Mouse (Mus musculus) olfactory bulb, adult 2 months (tissue): ENCODE data around the gene Gpr162.

Experiments
- CTCF ChIP-seq: fragments of 200-500 bp; IDR thresholded peaks from 2 replicates; pipeline ENCODE4 v1.5.1; 2012; ENCODE audit warnings: low read depth, mild to moderate bottlenecking, low read length, moderate library complexity; ENCODE audit not compliant: insufficient read depth
- POLR2A ChIP-seq: fragments of 200-500 bp; IDR thresholded peaks from 2 replicates; pipeline ENCODE4 v1.6.1; 2012; ENCODE audit warnings: mild to moderate bottlenecking, low read depth, low read length, moderate library complexity; ENCODE audit not compliant: insufficient read depth

DNA sequence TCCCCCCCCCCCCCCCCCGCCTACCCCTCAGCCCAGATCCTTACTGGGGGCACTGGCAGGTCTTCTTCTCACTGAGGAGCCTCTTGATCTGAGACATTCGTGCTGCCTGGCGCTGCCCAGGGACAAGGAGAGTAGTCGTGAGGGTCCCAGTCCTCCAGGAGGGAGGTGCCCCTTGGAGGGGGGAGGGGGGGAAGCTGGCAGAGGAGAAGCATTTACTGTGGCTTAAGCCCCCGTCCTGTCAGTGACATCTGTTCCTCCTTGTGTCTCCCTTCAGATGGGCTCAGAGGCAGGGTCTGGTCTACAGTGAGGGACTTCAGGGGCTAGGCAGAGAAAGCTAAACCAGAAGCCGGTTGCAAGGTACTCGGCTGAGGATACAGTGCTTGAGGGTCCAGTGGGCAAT lies 2.8 kb upstream of the Gpr162 start:
- TF ChIP-seq POLR2A: no peak
- no peak for TF ChIP-seq CTCF
